Mouse (Mus musculus) kidney, embryonic 16.5 days (tissue): ENCODE measurements around the gene Camkk2. TPM values are rescaled to one million over a fixed set of nuclear protein-coding genes. Genes with fewer than 3 reads are reported as not detected.

ENCODE experiments used
- ATAC-seq: fragments of 200-750 bp; cut with Nextera tagmentation; 2 replicates; pipeline ENCODE4 v1.8.0; 2017; ENCODE audit warnings: moderate TSS enrichment; ENCODE audit not compliant: low FRiP score, low TSS enrichment
- H3K27ac ChIP-seq: fragments of 300-500 bp; sonication (generic); 2 replicates; pipeline ENCODE4 v1.5.1; 2014; ENCODE audit warnings: low read length
- H3K27me3 ChIP-seq: fragments of 300-500 bp; sonication (generic); 2 replicates; pipeline ENCODE4 v1.6.1; 2014; ENCODE audit warnings: low read length, control low read depth, mixed read lengths; ENCODE audit not compliant: insufficient read depth
- H3K36me3 ChIP-seq: fragments of 300-500 bp; sonication (generic); 2 replicates; pipeline ENCODE4 v1.6.1; 2014; ENCODE audit warnings: low read length, control low read depth, mixed read lengths; ENCODE audit not compliant: insufficient read depth
- H3K4me1 ChIP-seq: fragments of 300-500 bp; sonication (generic); 2 replicates; pipeline ENCODE4 v1.6.1; 2014; ENCODE audit warnings: low read length, control low read depth, mixed read lengths; ENCODE audit not compliant: insufficient read depth
- H3K4me2 ChIP-seq: fragments of 300-500 bp; sonication (generic); replicated peaks from 2 replicates; pipeline ENCODE4 v1.6.1; 2014; ENCODE audit warnings: low read depth, low read length
- H3K4me3 ChIP-seq: fragments of 300-500 bp; sonication (generic); 2 replicates; pipeline ENCODE4 v1.5.1; 2014; ENCODE audit warnings: mild to moderate bottlenecking, low read length
- H3K9ac ChIP-seq: fragments of 300-500 bp; sonication (generic); replicated peaks from 2 replicates; pipeline ENCODE4 v1.6.1; 2014; ENCODE audit warnings: low read length
- H3K9me3 ChIP-seq: fragments of 300-500 bp; sonication (generic); 2 replicates; pipeline ENCODE4 v1.6.1; 2016; ENCODE audit warnings: low read length, control low read depth
- WGBS: fragments of 180-500 bp; shearing (Covaris S2); extraction: QIAGEN DNeasy Blood & Tissue Kit; methylation state at CpG from one replicate; pipeline ENCODE4 v1.1.7; 2014; 5-methylcytosine and 5-hydroxymethylcytosine counted together
- polyA plus RNA-seq: library from polyadenylated mRNA; unstranded; fragments of >200 nt; fragmentation: Nextera tagmentation; extraction: Ambion mirVana; gene quantifications from 2 replicates; pipeline ENCODE4 v1.2.1, GENCODE M21; 2015

Gene Camkk2
- polyA plus RNA-seq, 1 experiment from 2014 or later, result 35.6 TPM

DNA sequence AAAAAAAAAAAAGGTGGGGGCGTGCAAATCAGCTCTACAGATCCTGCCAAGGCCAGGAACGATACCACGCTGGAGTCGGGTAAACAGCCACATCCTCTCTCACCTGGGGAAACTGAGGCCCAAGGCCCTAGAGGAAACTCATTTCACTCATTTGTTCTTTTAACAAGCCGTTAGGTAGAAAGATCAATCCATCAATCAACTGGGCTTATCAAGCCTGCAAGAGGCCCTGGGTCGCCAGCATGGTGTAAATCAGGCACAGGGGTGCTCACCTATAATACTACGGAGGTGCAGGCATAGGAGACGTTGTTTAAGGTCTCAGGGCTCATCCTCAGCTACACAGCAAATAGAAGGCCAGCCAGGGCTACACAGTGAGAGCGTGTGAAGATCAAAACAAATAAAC, 7.8 kb downstream of the Camkk2 start:
- Histone ChIP-seq H3K36me3 (peaks cover 10% of the 10 kb centered on the region), H3K4me1 (peaks cover 17% of the 10 kb centered on the region), H3K4me3 (no peak overlapping the region), H3K9ac (no peak overlapping the region), H3K27ac (peak overlapping the region; percentile 95), H3K4me2 (no peak overlapping the region), H3K9me3 (no peaks in the 10 kb centered on the region; the same call in 1 of the 2 replicates), H3K27me3 (no peaks in the 10 kb centered on the region)
- ATAC-seq, result no peak
- WGBS, result 72% methylated on average over 9 of the region's 9 CpGs

- 41% methylated on average over 10 of the region's 10 CpGs for WGBS
- H3K4me2 ChIP-seq, result peak overlapping the region; percentile 27
Measured at GRCm38 (mm10) chr5:122770806-122771261, 8.4 kb downstream of the Camkk2 start.

GRCm38 (mm10) chr5:122770304-122770703, 8.9 kb downstream of the Camkk2 start:
- Histone ChIP-seq H3K4me1 (peaks cover 17% of the 10 kb centered on the region), H3K27ac (peak overlapping the region; percentile 95), H3K9ac (peak overlapping the region; percentile 42), H3K27me3 (no peaks in the 10 kb centered on the region), H3K4me3 (no peak overlapping the region), H3K9me3 (no peaks in the 10 kb centered on the region; the same call in 1 of the 2 replicates), H3K4me2 (no peak overlapping the region), H3K36me3 (peaks cover 10% of the 10 kb centered on the region)
- whole genome bisulfite sequencing, result 62% methylated on average over 7 of the region's 7 CpGs
- ATAC-seq, result peak; percentile 55; the same call in 1 of the 2 replicates

More at GRCm38 (mm10) chr5:122770806-122771261, 8.4 kb downstream of the Camkk2 start:
- Histone ChIP-seq H3K36me3 (peaks cover 10% of the 10 kb centered on the region), H3K4me3 (no peak overlapping the region), H3K9me3 (no peaks in the 10 kb centered on the region; the same call in 1 of the 2 replicates), H3K4me1 (peaks cover 17% of the 10 kb centered on the region), H3K27ac (peak overlapping the region; percentile 95), H3K9ac (peak overlapping the region; percentile 42), H3K27me3 (no peaks in the 10 kb centered on the region)
- ATAC-seq, result peak; percentile 60

- peaks cover 10% of the 10 kb centered on the region for H3K36me3 ChIP-seq
- H3K9ac ChIP-seq, result no peak overlapping the region
- H3K4me3 ChIP-seq, result no peak overlapping the region
- peaks cover 14% of the 10 kb centered on the region for H3K4me1 ChIP-seq
- peak overlapping the region; percentile 12; the same call in 1 of the 2 replicates for H3K27ac ChIP-seq
- no peak overlapping the region for H3K4me2 ChIP-seq
- no peaks in the 10 kb centered on the region for H3K27me3 ChIP-seq
- whole genome bisulfite sequencing, result 88% methylated on average over 15 of the region's 15 CpGs
- no peak for ATAC-seq
- no peaks in the 10 kb centered on the region; the same call in 1 of the 2 replicates for H3K9me3 ChIP-seq
Measured at GRCm38 (mm10) chr5:122769101-122769568, 10.1 kb downstream of the Camkk2 start.

GRCm38 (mm10) chr5:122767283-122767682, 11.9 kb downstream of the Camkk2 start:
- no peak for ATAC-seq

DNA sequence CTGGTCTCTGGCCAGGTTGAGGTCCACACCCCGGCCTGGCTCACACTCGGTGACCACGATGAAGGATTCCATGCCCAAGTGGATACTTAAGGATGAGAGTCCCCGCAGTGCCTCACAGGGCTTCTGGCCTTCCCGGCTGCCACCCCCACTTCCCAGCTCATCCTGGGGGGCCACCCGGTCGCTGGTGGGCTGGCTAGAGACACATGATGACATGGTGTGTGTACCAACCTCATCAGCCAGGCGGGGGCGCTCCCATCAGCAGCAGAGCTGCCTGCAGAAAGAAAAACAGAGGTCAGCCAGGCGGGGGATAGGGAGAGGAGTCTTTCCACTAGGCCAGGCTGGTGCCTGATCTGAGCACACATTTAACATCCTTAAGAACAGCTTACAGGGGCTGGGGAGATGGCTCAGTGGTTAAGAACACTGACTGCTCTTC, 15.2 kb downstream of the Camkk2 start:
- peak overlapping the region; percentile 34 for H3K4me2 ChIP-seq
- H3K9ac ChIP-seq, result peak overlapping the region; percentile 52
- no peaks in the 10 kb centered on the region for H3K4me1 ChIP-seq
- peak overlapping the region; percentile 17 for H3K4me3 ChIP-seq
- H3K27ac ChIP-seq, result peak overlapping the region; percentile 86
- no peaks in the 10 kb centered on the region for H3K27me3 ChIP-seq
- H3K9me3 ChIP-seq, result no peaks in the 10 kb centered on the region
- ATAC-seq, result 0 out of 2 replicates have a peak, but pooled peaks have one; percentile 21
- H3K36me3 ChIP-seq, result peaks cover 9% of the 10 kb centered on the region
- 60% methylated on average over 10 of the region's 10 CpGs for WGBS

More at GRCm38 (mm10) chr5:122767283-122767682, 11.9 kb downstream of the Camkk2 start:
- Histone ChIP-seq H3K9ac (no peak overlapping the region; the same call in 1 of the 2 replicates), H3K36me3 (peaks cover 8% of the 10 kb centered on the region), H3K27me3 (no peaks in the 10 kb centered on the region), H3K9me3 (no peaks in the 10 kb centered on the region), H3K4me3 (no peak overlapping the region), H3K4me1 (peaks cover 14% of the 10 kb centered on the region), H3K27ac (no peak overlapping the region), H3K4me2 (no peak overlapping the region)
- WGBS, result 76% methylated on average over 11 of the region's 11 CpGs

DNA sequence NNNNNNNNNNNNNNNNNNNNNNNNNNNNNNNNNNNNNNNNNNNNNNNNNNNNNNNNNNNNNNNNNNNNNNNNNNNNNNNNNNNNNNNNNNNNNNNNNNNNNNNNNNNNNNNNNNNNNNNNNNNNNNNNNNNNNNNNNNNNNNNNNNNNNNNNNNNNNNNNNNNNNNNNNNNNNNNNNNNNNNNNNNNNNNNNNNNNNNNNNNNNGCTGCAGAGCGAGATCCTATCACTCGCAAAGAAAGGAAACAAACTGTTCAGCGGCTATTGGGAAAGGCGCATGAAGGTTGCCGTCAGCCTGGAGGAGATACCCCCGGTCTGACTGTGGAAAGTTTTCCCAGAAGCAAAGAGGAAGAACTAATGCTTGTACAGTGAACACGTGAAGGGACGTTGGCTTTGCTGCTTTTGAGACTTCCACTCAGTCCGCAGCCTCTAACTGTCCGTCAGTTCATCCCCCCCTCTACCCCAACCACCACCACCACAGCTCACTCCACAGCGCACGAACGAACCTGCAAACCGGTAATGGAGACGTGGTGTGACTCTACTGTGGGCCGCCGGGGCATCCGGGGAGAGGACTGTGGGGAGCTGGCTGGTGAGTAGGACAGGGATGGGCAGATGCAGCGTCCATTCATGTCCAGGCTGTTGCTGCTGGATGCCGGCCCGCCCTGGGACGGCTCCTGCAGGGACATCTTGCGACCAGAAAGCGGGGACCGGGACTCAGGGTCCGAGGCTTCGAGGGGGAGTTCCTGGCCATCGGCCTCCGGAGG, 15.8 kb downstream of the Camkk2 start:
- H3K4me1 ChIP-seq, result no peaks in the 10 kb centered on the region
- no peaks in the 10 kb centered on the region for H3K9me3 ChIP-seq
- H3K27me3 ChIP-seq, result no peaks in the 10 kb centered on the region
- peak overlapping the region; percentile 86 for H3K27ac ChIP-seq
- peaks cover 12% of the 10 kb centered on the region for H3K36me3 ChIP-seq
- ATAC-seq, result peak; percentile 22; the same call in 1 of the 2 replicates
- H3K4me2 ChIP-seq, result peak overlapping the region; percentile 34
- peak overlapping the region; percentile 52 for H3K9ac ChIP-seq
- 72% methylated on average over 29 of the region's 29 CpGs for WGBS
- peak overlapping the region; percentile 17 for H3K4me3 ChIP-seq

DNA sequence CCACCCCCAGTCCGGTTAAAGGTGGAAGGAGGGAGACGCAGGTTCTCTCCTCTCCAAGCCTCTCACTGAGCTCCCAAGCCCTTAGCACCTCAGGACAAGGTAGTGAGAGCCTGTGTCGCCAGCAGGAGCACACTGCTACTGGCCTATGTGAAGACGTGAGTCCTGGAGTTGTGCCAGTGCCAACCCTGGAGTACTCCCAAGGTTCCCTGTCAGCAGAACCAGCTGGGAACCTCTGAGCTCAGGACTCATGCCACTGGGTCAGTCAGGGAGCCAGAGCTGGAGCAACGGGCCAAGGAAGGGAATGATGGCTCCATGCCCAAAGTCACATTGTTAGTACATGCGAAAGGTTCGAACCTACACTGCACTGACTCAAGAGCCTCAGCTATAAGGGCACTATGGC, 22.5 kb downstream of the Camkk2 start:
- peaks cover 23% of the 10 kb centered on the region for H3K36me3 ChIP-seq
- WGBS, result 87% methylated on average over 7 of the region's 7 CpGs
- no peak overlapping the region for H3K9ac ChIP-seq
- no peaks in the 10 kb centered on the region for H3K4me1 ChIP-seq
- ATAC-seq, result no peak
- no peak overlapping the region for H3K4me3 ChIP-seq
- no peak overlapping the region for H3K27ac ChIP-seq
- no peaks in the 10 kb centered on the region for H3K27me3 ChIP-seq
- no peak overlapping the region for H3K4me2 ChIP-seq
- no peaks in the 10 kb centered on the region for H3K9me3 ChIP-seq

- peaks cover 23% of the 10 kb centered on the region for H3K36me3 ChIP-seq
- no peak for ATAC-seq
- no peak overlapping the region for H3K4me3 ChIP-seq
- H3K27me3 ChIP-seq, result no peaks in the 10 kb centered on the region
- no peak overlapping the region for H3K9ac ChIP-seq
- H3K4me1 ChIP-seq, result no peaks in the 10 kb centered on the region
- no peak overlapping the region for H3K27ac ChIP-seq
- 55% methylated on average over 6 of the region's 6 CpGs for WGBS
- H3K4me2 ChIP-seq, result no peak overlapping the region
- H3K9me3 ChIP-seq, result no peaks in the 10 kb centered on the region
Measured at GRCm38 (mm10) chr5:122756144-122756543, 23.1 kb downstream of the Camkk2 start.

- Histone ChIP-seq H3K36me3 (peaks cover 23% of the 10 kb centered on the region), H3K27me3 (no peaks in the 10 kb centered on the region), H3K4me2 (no peak overlapping the region), H3K4me3 (no peak overlapping the region), H3K4me1 (no peaks in the 10 kb centered on the region), H3K9ac (no peak overlapping the region), H3K9me3 (no peaks in the 10 kb centered on the region), H3K27ac (no peak overlapping the region)
- 97% methylated on average over 4 of the region's 4 CpGs for WGBS
- ATAC-seq, result no peak
Measured at GRCm38 (mm10) chr5:122755620-122756019, 23.6 kb downstream of the Camkk2 start.
